Mouse (Mus musculus): ENCODE results near the gene Cad.
A peak's percentile ranks its signal among the peaks of the same experiment; 100 is the strongest.
"Not testable (repeated sequence)": the region's sequence is repeated elsewhere in the genome, so short reads cannot be mapped to it uniquely, and the experiment has no call there.

Cad gene

DNA sequence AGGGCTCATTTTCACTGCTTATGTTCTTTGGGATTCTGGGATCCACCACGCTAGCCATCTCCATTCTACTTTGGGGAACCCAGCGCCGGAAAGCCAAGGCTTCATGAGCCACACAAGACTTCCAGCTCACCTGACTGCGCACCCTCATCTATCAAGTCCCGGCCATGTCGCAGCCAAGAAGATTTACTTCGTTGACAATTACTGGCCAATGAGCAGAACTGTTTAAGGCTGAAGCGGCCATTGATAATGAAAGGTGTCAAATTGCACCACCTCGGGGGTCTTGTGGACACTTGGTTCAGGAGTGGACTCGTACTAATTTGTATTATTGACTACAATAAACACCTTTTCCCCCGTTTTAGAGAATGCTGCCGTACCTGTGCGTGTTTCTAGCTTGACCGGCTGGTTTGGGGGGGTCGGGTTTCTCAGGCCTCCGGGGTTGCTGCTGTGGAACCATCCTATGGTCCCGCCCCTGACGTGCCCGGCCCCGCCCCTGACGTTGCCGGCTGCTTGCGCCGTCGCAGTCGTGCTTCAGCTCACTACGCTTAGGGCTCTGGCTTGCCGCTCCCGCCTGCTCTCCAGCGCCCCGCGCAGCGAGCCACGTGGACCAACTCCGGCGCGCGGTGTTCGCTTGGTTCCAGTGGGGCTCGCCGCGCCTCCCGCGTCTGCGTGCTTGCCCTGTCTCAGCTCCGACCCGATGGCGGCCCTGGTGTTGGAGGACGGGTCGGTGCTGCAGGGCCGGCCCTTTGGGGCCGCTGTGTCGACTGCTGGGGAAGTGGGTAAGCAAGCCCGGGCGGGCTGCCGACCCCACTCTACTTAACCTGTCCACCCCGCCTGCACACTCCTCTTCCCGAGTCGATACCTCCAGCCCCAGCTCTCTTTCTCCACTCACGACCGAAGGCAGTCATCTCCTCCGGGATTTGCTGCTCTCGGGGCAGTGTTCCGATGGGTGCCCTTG lies at the start of gene Cad:
Cad (plus strand) TSS at position 520 of the 955 bp plus-strand sequence.
- peak; percentile 95 for DNase-seq (ENCODE audit: low read depth, low spot score)

- DNase-seq (ENCODE audit: low read depth, low spot score): peak; percentile 62
Measured at GRCm38 (mm10) chr5:31012737-31013136, 41.8 kb upstream of the Cad start.

- no peak for DNase-seq (ENCODE audit: low read depth, low spot score)
Measured at GRCm38 (mm10) chr5:31015913-31016312, 38.7 kb upstream of the Cad start.

- DNase-seq (ENCODE audit: low read depth, low spot score): not testable (repeated sequence)
Measured at GRCm38 (mm10) chr5:31021790-31022189, 32.8 kb upstream of the Cad start.

DNA sequence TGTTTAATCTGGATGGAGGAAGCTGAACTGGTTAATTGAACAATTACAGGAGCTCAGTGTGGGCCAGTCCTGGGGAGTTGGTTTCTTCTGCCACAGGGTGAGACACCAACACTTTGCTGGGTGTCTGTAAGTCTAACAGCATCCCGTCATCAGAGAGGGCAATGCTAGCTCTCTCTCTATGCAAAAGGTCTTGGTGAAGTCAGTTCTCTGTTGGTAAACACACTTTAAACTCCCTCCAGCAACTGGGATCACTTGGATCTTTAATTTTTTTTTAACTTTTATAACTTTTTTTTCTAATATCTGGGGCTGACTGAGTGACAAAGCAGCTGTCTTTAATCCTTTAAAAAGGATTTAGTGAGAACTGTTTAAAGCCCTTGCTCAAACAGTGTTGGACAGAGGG lies 31.9 kb upstream of the Cad start:
- no peak for DNase-seq (ENCODE audit: low read depth, low spot score)

- DNase-seq (ENCODE audit: low read depth, low spot score): no peak
Measured at GRCm38 (mm10) chr5:31023254-31023653, 31.3 kb upstream of the Cad start.

- no peak for DNase-seq (ENCODE audit: low read depth, low spot score)
Measured at GRCm38 (mm10) chr5:31024641-31025040, 29.9 kb upstream of the Cad start.

GRCm38 (mm10) chr5:31030926-31031325 lies 23.7 kb upstream of the Cad start:
- no peak for DNase-seq (ENCODE audit: low read depth, low spot score)

- no peak for DNase-seq (ENCODE audit: low read depth, low spot score)
Measured at GRCm38 (mm10) chr5:31031508-31031907, 23.1 kb upstream of the Cad start.

DNA sequence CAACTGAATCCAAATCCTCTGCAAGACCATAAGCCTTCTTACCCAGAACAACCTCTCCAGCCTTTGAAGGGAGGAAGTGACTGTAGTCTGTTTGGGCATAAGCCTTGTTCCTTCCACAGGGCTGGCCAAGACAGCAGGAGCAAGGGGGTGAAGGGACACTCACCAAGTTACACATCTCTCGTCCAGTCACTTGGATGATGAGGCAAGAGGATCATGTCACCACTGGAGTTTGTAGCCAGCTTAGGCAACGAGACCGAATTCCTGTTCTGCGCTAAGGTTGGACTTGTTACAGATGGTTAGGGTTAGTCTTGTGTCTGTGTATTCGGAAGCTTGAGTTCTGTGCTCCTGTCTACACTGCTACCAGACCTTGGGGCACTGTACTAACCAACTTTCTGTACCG lies 19.9 kb upstream of the Cad start:
- no peak for DNase-seq (ENCODE audit: low read depth, low spot score)

- DNase-seq (ENCODE audit: low read depth, low spot score): not testable (repeated sequence)
Measured at GRCm38 (mm10) chr5:31036556-31036955, 18.0 kb upstream of the Cad start.

DNA sequence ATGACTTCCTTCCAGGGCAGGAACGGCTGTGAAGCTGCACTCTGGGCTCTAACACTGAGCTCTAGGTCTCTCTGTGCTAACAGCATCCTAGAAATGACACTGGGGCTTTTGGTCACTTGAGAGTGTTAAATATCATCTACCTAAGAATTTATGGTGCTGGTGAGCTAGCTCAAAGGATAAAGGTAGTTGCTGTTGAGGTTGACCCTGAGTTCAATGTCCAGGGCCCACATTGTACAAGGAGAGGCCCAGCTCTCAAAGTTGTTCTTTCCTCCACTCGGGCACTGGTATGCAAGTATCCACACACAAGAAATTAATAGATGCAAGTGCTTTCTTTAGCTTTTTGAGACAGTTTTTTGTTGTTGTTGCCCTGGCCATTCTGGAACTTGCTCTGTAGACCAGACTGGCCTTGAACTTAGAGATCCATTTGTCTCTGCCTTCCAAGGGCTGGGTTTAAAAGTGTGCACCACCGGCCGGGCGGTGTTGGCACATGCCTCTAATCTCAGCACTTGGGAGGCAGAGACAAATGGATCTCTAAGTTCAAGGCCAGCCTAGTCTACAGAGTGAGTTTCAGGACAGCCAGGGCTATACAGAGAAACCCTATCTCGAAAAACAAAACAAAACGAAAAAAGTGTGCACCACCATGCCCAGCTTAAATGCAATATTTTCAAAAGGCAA lies 16.3 kb upstream of the Cad start:
- no peak for DNase-seq (ENCODE audit: low read depth, low spot score)

DNA sequence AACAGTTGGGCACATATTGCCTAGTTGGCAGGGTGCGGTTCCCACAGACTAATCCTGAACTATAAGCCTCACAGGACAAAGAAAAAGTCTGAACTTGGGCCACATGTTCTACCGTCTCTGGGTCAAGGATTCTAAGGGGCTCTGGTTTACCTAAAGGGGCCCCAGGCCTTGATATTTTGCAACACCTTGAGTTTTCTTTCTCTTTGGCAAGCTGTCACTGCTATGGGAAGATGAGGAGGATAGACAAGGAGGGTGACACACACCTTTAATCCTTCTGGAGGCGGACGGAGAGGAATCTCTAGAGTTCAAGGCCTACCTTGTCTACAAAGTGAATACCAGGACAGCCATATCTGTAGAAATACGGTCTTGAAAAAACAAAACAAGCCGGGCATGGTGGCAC lies 8.2 kb upstream of the Cad start:
- DNase-seq (ENCODE audit: low read depth, low spot score): no peak

GRCm38 (mm10) chr5:31047074-31047473 lies 7.5 kb upstream of the Cad start:
- DNase-seq (ENCODE audit: low read depth, low spot score): no peak

- DNase-seq (ENCODE audit: low read depth, low spot score): peak; percentile 100
Measured at GRCm38 (mm10) chr5:31047848-31048762, 6.5 kb upstream of the Cad start, which contains the start of gene Atraid. Atraid (plus strand) TSS chr5:31048312.

GRCm38 (mm10) chr5:31048763-31049641 lies 5.6 kb upstream of the Cad start, which contains the start of gene Slc5a6:
Slc5a6 (minus strand) TSS chr5:31048924.
- DNase-seq (ENCODE audit: low read depth, low spot score): peak; percentile 80

- DNase-seq (ENCODE audit: low read depth, low spot score): peak; percentile 63
Measured at GRCm38 (mm10) chr5:31050427-31050826, 4.2 kb upstream of the Cad start.

- DNase-seq (ENCODE audit: low read depth, low spot score): not testable (repeated sequence)
Measured at GRCm38 (mm10) chr5:31053728-31054127, 852 bp upstream of the Cad start.

- DNase-seq (ENCODE audit: low read depth, low spot score): peak; percentile 31
Measured at GRCm38 (mm10) chr5:31055216-31056140, 898 bp downstream of the Cad start.

All from CD4-positive, CD25-positive, alpha-beta regulatory T cell, adult 2 months (primary cell).